In the genomic region with DNA sequence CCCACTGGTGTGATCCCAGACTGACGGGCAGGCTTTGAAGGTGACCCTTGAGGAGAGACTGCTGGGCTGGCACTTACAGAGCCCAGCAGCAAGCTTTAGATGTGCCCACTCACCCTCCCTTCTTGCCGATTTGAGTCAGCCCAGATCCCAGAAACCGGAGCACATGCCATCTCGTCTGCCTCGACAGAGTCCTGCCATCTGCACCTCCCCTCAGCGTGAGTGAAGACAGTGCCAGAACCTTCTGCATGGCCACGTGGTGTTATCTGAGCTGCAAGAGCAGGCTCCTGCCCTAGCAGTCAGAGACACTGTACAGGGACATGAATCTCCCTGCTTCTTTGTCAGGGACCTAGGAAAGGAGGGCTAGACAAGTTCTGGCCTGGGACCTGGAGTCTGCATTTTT, we compare ENCODE assay signal across 10 mouse cellular contexts.
DNase-seq lines count a peak whose midpoint lies in the region; ATAC-seq and TF ChIP-seq lines count a peak whose summit lies in the region.
"Had no signal": no experiment of that assay in that cellular context is flagged by ENCODE, and none has a peak within 500 bp of the region (broad histone marks: within the 10 kb centered on the region; RNA-seq: fewer than 3 reads in every experiment).

No protein-coding gene starts in this region.

- TF ChIP-seq CTCF in forebrain, postnatal 0 days (IDR thresholded peaks at IDR 0.05; ENCODE audit: low read depth), result no peak

- no peak overlapping the region for H3K27ac ChIP-seq in hindbrain, embryonic 15.5 days (replicated peaks)
- H3K27ac ChIP-seq in hindbrain, embryonic 14.5 days, result no peak overlapping the region
- H3K27ac ChIP-seq in forebrain, postnatal 0 days (ENCODE audit: low read depth, low read length), result no peak overlapping the region
- no peak overlapping the region for H3K27ac ChIP-seq in liver, embryonic 11.5 days (ENCODE audit: low read depth, low read length)
- H3K27ac ChIP-seq: neural tube, embryonic 12.5 days had no signal

- no peaks in the 10 kb centered on the region for H3K9me3 ChIP-seq in hindbrain, embryonic 15.5 days
- no peaks in the 10 kb centered on the region for H3K9me3 ChIP-seq in hindbrain, embryonic 14.5 days (ENCODE audit: control insufficient read depth, low read length)
- no peaks in the 10 kb centered on the region for H3K9me3 ChIP-seq in forebrain, postnatal 0 days (ENCODE audit: low read length)
- H3K9me3 ChIP-seq in liver, embryonic 11.5 days (ENCODE audit: control insufficient read depth, low read length), result no peaks in the 10 kb centered on the region
- H3K9me3 ChIP-seq: neural tube, embryonic 12.5 days had no signal

- H3K4me2 ChIP-seq in hindbrain, embryonic 15.5 days, result no peak overlapping the region
- no peak overlapping the region for H3K4me2 ChIP-seq in hindbrain, embryonic 14.5 days (replicated peaks)
- no peak overlapping the region for H3K4me2 ChIP-seq in forebrain, postnatal 0 days (ENCODE audit: low read depth)
- no peak overlapping the region for H3K4me2 ChIP-seq in liver, embryonic 11.5 days
- H3K4me2 ChIP-seq: neural tube, embryonic 12.5 days had no signal

- no peak overlapping the region for H3K9ac ChIP-seq in hindbrain, embryonic 15.5 days
- no peak overlapping the region for H3K9ac ChIP-seq in hindbrain, embryonic 14.5 days
- no peak overlapping the region for H3K9ac ChIP-seq in forebrain, postnatal 0 days
- no peak overlapping the region for H3K9ac ChIP-seq in liver, embryonic 11.5 days (ENCODE audit: low read depth, low read length)
- H3K9ac ChIP-seq: neural tube, embryonic 12.5 days had no signal

- H3K36me3 ChIP-seq in hindbrain, embryonic 15.5 days, result no peaks in the 10 kb centered on the region
- no peaks in the 10 kb centered on the region for H3K36me3 ChIP-seq in hindbrain, embryonic 14.5 days (replicated peaks; ENCODE audit: control insufficient read depth, insufficient read depth)
- H3K36me3 ChIP-seq in forebrain, postnatal 0 days (ENCODE audit: insufficient read depth), result no peaks in the 10 kb centered on the region
- H3K36me3 ChIP-seq in liver, embryonic 11.5 days (ENCODE audit: control insufficient read depth, insufficient read depth, low read length), result no peaks in the 10 kb centered on the region
- H3K36me3 ChIP-seq: neural tube, embryonic 12.5 days had no signal

- no peaks in the 10 kb centered on the region for H3K27me3 ChIP-seq in hindbrain, embryonic 15.5 days
- no peaks in the 10 kb centered on the region for H3K27me3 ChIP-seq in hindbrain, embryonic 14.5 days (ENCODE audit: control insufficient read depth, insufficient read depth, low read length)
- H3K27me3 ChIP-seq in forebrain, postnatal 0 days (ENCODE audit: insufficient read depth, low read length), result no peaks in the 10 kb centered on the region
- H3K27me3 ChIP-seq in liver, embryonic 11.5 days (replicated peaks; ENCODE audit: control insufficient read depth, insufficient read depth, low read length), result no peaks in the 10 kb centered on the region
- H3K27me3 ChIP-seq: neural tube, embryonic 12.5 days had no signal

- 0 out of 2 replicates have a peak, but pooled peaks have one; percentile 19 for ATAC-seq in hindbrain, embryonic 15.5 days (ENCODE audit: low FRiP score, low read depth)
- ATAC-seq in hindbrain, embryonic 14.5 days (ENCODE audit: low FRiP score), result no peak
- peak; percentile 93 for ATAC-seq in forebrain, postnatal 0 days
- no peak for ATAC-seq in liver, embryonic 11.5 days (replicated peaks; ENCODE audit: low FRiP score)

- 62% methylated on average over 7 of the region's 7 CpGs for WGBS in hindbrain, embryonic 15.5 days
- 73% methylated on average over 7 of the region's 7 CpGs for WGBS in hindbrain, embryonic 14.5 days
- 44% methylated on average over 7 of the region's 7 CpGs for WGBS in forebrain, postnatal 0 days
- 67% methylated on average over 7 of the region's 7 CpGs for WGBS in liver, embryonic 11.5 days

- DNase-seq in hindbrain, embryonic 14.5 days (ENCODE audit: low spot score), result no peak
- DNase-seq in forebrain, postnatal 0 days, result peak; percentile 79
- DNase-seq in layer of hippocampus, postnatal 10 days (ENCODE audit: low spot score in 2 of 2), result peak; percentile 62 to 66
- peak; percentile 25 for DNase-seq in right cerebral cortex, postnatal 4 days
- no peak for DNase-seq in thymus, postnatal 10 days (ENCODE audit: low spot score in 2 of 2)
- DNase-seq in kidney, adult 9 months, result no peak
- no peak for DNase-seq in liver, embryonic 11.5 days (ENCODE audit: low spot score)
- DNase-seq: kidney, postnatal 14 days had no signal

- H3K4me1 ChIP-seq in hindbrain, embryonic 15.5 days (replicated peaks), result peaks cover 4% of the 10 kb centered on the region
- no peaks in the 10 kb centered on the region for H3K4me1 ChIP-seq in hindbrain, embryonic 14.5 days (replicated peaks; ENCODE audit: control insufficient read depth, insufficient read depth, low read length)
- H3K4me1 ChIP-seq in forebrain, postnatal 0 days (ENCODE audit: insufficient read depth), result no peaks in the 10 kb centered on the region
- H3K4me1 ChIP-seq in liver, embryonic 11.5 days (replicated peaks; ENCODE audit: control insufficient read depth, insufficient read depth, low read length), result no peaks in the 10 kb centered on the region
- H3K4me1 ChIP-seq: neural tube, embryonic 12.5 days had no signal

- H3K4me3 ChIP-seq in hindbrain, embryonic 15.5 days, result no peak overlapping the region
- no peak overlapping the region for H3K4me3 ChIP-seq in hindbrain, embryonic 14.5 days (replicated peaks; ENCODE audit: low read length)
- H3K4me3 ChIP-seq in forebrain, postnatal 0 days (ENCODE audit: low read depth, low read length), result no peak overlapping the region
- H3K4me3 ChIP-seq in liver, embryonic 11.5 days (ENCODE audit: low read depth, low read length), result no peak overlapping the region
- H3K4me3 ChIP-seq: neural tube, embryonic 12.5 days had no signal

Comparison
In these comparisons a context has a peak if more than half of its experiments do, and no peak if none do; other contexts are left out.
1. ATAC-seq: peak in hindbrain, embryonic 15.5 days (single experiment) and forebrain, postnatal 0 days (single experiment); none in hindbrain, embryonic 14.5 days (single experiment) and liver, embryonic 11.5 days (single experiment).
2. DNase-seq: peak in forebrain, postnatal 0 days (single experiment), layer of hippocampus, postnatal 10 days (2 of 2) and right cerebral cortex, postnatal 4 days (single experiment); none in hindbrain, embryonic 14.5 days (single experiment), thymus, postnatal 10 days (0 of 2), kidney, adult 9 months (single experiment) and liver, embryonic 11.5 days (single experiment).